Mouse (Mus musculus) lung, postnatal 0 days (tissue): ENCODE measurements around the gene Dnajb7.

Experiments used
- CTCF ChIP-seq: IDR thresholded peaks from 2 replicates; pipeline ENCODE4 v1.5.1; 2016; ENCODE audit warnings: antibody characterized with exemption, mild to moderate bottlenecking
- EP300 ChIP-seq: IDR thresholded peaks from 2 replicates; pipeline ENCODE4 v1.6.1; 2016; ENCODE audit warnings: antibody characterized with exemption, mild to moderate bottlenecking, control low read depth

DNA sequence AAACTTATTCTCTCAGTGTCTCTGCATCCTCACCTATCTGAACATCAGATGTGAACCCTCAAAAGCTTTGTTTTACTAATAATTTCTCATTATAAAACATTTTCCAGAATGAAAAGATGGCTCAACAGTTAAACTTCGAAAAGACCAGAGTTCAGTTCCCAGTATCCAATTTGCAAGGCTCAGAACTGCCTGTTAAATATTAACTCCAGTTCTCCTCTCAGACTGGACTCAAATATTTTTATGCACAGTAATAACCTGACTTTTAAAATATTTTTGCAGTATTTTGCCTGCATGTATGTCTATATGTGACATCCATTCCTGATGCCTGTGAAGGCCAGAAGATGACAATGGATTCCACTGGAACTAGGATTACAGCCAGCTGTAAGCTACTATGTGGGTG lies 39.5 kb downstream of the Dnajb7 start:
- TF ChIP-seq CTCF (no peak), EP300 (no peak)
